Mouse (Mus musculus): ENCODE results near the gene Agpat3. TPM values are rescaled to one million over a fixed set of nuclear protein-coding genes. Genes with fewer than 3 reads are reported as not detected.

Gene Agpat3
- polyA plus RNA-seq, 1 experiment from 2014 or later: 54.1 TPM

DNA sequence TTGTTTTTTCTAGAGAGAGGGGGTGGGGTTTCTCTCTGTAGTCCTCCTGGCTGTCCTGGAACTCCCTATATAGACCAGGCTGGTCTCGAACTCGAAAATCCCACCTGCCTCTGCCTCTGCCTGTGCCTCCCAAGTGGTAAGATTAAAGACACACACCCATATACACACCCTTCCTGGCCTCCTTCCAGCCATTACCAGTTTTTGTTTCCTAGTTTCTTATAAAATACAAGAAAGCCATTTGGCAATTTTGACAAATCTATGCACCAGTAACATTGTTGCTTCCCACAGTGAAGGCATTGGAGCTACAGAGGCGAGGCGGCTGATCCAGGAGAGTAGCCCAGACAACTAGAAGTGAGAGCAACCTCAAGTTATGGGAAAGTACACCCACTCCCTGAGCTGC, 6.0 kb upstream of the Agpat3 start:
- no peak for ATAC-seq (ENCODE audit: insufficient number of reproducible peaks, insufficient read depth, low FRiP score, low TSS enrichment)
- no peaks in the 10 kb centered on the region for H3K36me3 ChIP-seq
- H3K27me3 ChIP-seq: no peaks in the 10 kb centered on the region
- H3K4me2 ChIP-seq (replicated peaks): no peak overlapping the region
- WGBS: 83% methylated on average over 4 of the region's 4 CpGs
- H3K4me3 ChIP-seq: no peak overlapping the region
- peaks cover 9% of the 10 kb centered on the region; the same call in 1 of the 2 replicates for H3K4me1 ChIP-seq
- H3K9ac ChIP-seq: no peak overlapping the region
- no peak overlapping the region for H3K27ac ChIP-seq
- H3K9me3 ChIP-seq: no peaks in the 10 kb centered on the region

DNA sequence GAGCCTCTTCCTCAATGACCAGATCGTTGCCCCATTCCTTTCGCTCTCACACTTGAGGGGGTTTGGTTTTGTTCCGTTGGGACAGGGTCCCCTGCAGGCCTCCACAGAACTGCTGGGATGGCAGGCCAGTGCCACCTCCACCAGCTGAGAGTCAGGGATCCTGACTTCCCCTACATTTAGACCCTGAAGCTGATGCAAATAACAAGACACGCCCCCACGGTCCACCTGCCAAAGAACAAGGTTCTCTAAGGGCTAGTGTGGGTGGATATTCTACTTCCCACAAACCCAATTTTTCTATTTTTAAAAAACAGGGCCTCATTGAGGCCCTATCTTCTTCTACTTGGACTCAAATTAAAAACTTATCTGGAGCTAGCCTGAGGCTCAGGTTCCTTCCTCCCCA, 5.5 kb upstream of the Agpat3 start:
- H3K27ac ChIP-seq: no peak overlapping the region
- no peak overlapping the region for H3K9ac ChIP-seq
- H3K4me2 ChIP-seq (replicated peaks): no peak overlapping the region
- H3K9me3 ChIP-seq: no peaks in the 10 kb centered on the region
- 83% methylated on average over 5 of the region's 5 CpGs for WGBS
- no peak for ATAC-seq (ENCODE audit: insufficient number of reproducible peaks, insufficient read depth, low FRiP score, low TSS enrichment)
- H3K4me1 ChIP-seq: peaks cover 9% of the 10 kb centered on the region; the same call in 1 of the 2 replicates
- no peaks in the 10 kb centered on the region for H3K27me3 ChIP-seq
- H3K36me3 ChIP-seq: no peaks in the 10 kb centered on the region
- H3K4me3 ChIP-seq: no peak overlapping the region

DNA sequence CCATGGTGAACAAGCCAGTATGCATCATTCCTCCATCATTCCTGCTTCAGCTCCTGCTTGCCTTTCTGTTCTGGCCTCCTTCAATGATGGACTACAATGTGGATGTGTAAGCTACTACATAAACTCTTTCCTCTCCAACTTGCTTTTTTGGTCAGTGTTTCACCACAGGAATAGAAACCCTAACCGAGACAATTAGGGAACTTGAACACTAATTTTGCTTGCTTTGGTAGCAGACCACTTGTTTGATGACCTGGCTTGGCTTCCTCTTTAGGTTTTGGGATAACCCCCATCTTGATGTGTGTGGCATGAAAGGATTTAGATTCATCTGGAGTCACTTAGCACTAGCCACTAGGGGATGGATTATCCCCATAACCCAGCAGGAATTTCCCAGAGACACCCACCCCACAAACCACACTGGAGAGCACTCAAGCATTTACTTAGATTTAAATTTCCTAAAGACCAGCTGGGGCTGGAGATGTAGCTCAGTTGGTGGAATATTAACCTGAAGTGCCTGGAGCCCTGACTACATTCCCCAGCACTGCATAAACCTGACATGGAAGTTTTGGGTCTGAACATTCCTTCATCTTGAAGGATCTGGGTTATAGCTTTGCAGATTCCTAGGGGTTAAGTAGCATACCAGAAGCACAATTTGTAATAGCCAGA, 3.8 kb upstream of the Agpat3 start:
- H3K4me3 ChIP-seq: no peak overlapping the region
- peaks cover 16% of the 10 kb centered on the region for H3K4me1 ChIP-seq
- no peak overlapping the region for H3K9ac ChIP-seq
- H3K36me3 ChIP-seq: no peaks in the 10 kb centered on the region
- H3K27ac ChIP-seq: no peak overlapping the region
- no peak for ATAC-seq (ENCODE audit: insufficient number of reproducible peaks, insufficient read depth, low FRiP score, low TSS enrichment)
- no peak overlapping the region for H3K4me2 ChIP-seq (replicated peaks)
- H3K9me3 ChIP-seq: no peaks in the 10 kb centered on the region
- WGBS: 57% methylated on average over 1 of the region's 1 CpGs
- no peaks in the 10 kb centered on the region for H3K27me3 ChIP-seq

DNA sequence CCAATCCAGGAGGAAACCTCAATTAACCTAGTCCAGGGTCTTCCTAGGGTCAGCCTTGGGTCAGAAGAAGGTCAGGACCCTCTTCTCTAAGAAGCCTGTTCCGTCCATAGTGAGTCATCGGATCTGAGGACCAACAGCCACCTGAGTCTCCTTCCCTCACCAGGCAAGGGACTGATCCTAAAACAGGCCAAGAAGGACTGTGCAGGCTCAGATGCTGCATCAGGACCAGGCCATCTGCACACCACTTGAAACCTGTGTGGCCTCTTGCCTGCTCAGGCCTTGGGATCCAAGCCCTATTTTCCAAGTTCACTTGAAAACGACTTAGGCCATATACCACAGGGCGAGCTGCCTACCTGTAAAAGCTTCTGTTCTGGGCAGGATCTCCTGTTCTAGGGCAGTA, 907 bp upstream of the Agpat3 start:
- H3K9ac ChIP-seq: no peak overlapping the region
- no peak overlapping the region for H3K27ac ChIP-seq
- no peaks in the 10 kb centered on the region for H3K27me3 ChIP-seq
- 47% methylated on average over 4 of the region's 4 CpGs for WGBS
- peaks cover 21% of the 10 kb centered on the region for H3K4me1 ChIP-seq
- H3K4me3 ChIP-seq: no peak overlapping the region
- no peaks in the 10 kb centered on the region for H3K9me3 ChIP-seq
- ATAC-seq (ENCODE audit: insufficient number of reproducible peaks, insufficient read depth, low FRiP score, low TSS enrichment): no peak
- H3K36me3 ChIP-seq: no peaks in the 10 kb centered on the region
- no peak overlapping the region for H3K4me2 ChIP-seq (replicated peaks)

DNA sequence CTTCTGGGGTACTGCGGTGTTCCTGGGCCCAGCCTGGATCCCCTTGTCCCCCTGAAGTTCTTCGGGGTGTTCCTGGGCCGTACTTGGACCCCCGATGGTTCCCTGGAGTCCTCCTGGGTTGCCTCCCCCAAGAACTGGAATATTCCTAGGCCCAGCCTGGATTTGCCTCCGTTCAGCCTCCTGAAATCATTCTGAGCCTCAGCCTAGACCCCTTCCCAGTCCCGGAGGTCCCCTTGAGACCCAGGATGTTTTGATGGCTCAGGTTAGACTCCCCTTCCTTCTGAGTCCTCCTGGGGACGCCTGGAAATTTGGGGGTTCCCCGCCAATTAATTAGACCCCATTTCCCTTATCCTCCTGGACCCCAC, 359 bp upstream of the Agpat3 start:
- Histone ChIP-seq H3K27ac (no peak overlapping the region), H3K27me3 (no peaks in the 10 kb centered on the region), H3K36me3 (no peaks in the 10 kb centered on the region), H3K4me2 (replicated peaks) (peak overlapping the region; percentile 82), H3K4me3 (peak overlapping the region; percentile 93), H3K9me3 (no peaks in the 10 kb centered on the region), H3K4me1 (peaks cover 21% of the 10 kb centered on the region), H3K9ac (peak overlapping the region; percentile 96)
- ATAC-seq (ENCODE audit: insufficient number of reproducible peaks, insufficient read depth, low FRiP score, low TSS enrichment): 0 out of 2 replicates have a peak, but pooled peaks have one; percentile 18
- 13% methylated on average over 8 of the region's 8 CpGs for WGBS

DNA sequence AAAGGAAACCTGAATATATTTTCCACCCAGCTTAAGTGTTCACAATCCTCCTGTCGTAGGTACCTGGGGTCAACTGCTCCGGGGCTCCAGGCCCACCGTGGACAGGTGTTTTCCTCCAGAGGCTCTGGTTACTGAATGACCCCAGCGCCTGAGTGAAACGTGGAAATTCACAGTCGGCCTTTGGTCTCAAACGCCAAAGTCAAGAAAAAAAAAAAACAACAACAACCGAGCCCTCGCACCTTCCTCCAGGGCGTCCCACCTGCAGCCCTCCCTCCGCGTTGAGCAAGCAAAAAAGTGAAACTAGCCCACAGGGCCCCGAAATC, 764 bp downstream of the Agpat3 start:
- Histone ChIP-seq H3K27me3 (no peaks in the 10 kb centered on the region), H3K4me3 (peak overlapping the region; percentile 93), H3K4me2 (replicated peaks) (peak overlapping the region; percentile 82), H3K4me1 (peaks cover 21% of the 10 kb centered on the region), H3K9ac (peak overlapping the region; percentile 96), H3K27ac (no peak overlapping the region), H3K36me3 (no peaks in the 10 kb centered on the region), H3K9me3 (no peaks in the 10 kb centered on the region)
- ATAC-seq (ENCODE audit: insufficient number of reproducible peaks, insufficient read depth, low FRiP score, low TSS enrichment): no peak
- 2% methylated on average over 13 of the region's 13 CpGs for WGBS

DNA sequence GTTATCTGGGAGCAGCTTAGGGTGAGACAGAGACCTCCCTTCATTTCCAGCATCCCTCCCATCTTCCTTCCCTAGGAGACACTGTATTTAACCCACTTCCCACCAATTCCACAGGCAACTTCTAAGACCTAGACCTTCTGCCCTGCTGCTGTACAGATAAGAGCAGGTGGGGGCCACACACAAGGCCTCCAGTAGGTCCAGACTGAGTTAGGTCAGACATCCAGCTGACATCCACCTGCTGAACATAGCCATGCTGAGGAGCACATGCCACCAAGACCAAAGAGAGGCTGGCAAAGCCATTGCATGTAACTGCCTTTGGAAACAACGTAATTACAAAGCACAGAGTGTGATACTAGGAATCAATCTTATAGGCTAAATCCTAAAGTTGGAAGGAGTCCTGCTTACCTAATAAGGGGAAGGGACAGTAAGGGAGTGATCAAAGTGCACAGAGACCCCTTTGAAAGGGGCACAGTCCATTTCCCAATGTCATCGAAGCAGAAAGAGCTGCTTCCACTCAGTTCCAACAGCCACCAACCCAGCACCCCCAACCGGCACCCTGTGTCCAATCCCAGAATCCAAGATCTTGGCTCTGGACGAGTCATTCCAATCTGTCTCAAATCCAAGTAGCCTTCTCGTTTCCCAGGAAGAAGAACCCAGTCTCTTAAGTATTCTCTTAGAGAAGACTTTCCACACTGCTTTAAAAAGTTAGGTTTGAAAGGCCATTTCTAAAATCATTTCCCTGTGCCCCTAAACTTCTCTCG, 1.3 kb downstream of the Agpat3 start:
- Histone ChIP-seq H3K27ac (no peak overlapping the region), H3K9ac (peak overlapping the region; percentile 96; the same call in 1 of the 2 replicates), H3K4me1 (peaks cover 15% of the 10 kb centered on the region), H3K9me3 (no peaks in the 10 kb centered on the region), H3K36me3 (no peaks in the 10 kb centered on the region), H3K4me2 (replicated peaks) (peak overlapping the region; percentile 82), H3K27me3 (no peaks in the 10 kb centered on the region), H3K4me3 (peak overlapping the region; percentile 93)
- 36% methylated on average over 6 of the region's 6 CpGs for WGBS
- ATAC-seq (ENCODE audit: insufficient number of reproducible peaks, insufficient read depth, low FRiP score, low TSS enrichment): no peak

DNA sequence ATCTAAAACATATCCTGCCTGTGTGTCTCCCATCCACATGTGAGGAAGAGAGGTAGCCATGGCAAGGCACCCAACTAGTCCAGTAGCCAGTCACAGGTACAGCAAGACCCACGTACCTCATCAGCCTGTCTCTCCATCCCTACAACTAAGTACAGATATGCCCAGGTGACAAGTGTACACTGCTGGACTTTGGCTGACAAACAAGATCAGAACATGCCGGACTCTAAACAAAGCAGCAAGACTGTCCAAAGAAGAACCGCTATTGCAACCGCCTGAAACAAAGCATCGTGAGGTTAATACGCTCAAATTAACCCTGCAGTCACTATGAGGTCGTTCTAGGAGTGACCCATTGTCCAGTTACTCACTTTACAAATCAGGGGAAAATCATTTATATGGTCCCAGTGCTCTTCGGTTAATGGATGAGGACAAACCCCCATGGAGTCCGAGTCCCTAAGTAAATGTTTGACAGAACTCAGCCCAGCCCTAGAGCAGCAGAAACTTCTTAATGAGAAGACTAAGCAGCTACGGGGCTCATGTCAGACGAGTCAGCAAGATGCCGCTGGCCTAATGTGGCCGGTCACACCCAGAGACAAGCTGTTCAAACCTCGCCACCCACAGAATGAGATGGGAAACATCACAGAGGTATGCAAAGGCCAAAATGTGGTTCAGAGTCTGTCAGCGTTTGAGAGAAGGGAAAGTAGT, 2.7 kb downstream of the Agpat3 start:
- ATAC-seq (ENCODE audit: insufficient number of reproducible peaks, insufficient read depth, low FRiP score, low TSS enrichment): no peak
- Histone ChIP-seq H3K4me3 (no peak overlapping the region), H3K4me2 (replicated peaks) (no peak overlapping the region)

DNA sequence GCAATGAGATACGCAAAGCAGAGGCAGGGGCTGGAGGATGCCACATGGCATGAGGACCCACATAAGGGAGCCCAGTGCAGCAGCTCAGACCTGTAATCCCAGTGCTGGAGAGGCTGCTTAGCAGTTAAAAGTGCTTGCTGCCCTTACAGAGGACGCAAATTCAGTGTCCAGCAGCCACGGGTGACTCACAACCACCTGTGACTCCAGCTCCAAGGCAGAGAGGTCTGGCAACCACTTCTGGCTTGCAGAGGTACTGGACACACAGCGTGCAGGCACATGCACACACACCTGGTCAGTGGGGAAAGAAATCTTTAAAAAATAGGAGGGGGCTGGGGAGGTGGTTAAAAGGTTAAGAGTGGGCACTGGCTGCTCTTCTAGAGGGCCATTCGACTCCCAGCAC, 4.1 kb downstream of the Agpat3 start:
- Histone ChIP-seq H3K4me1 (peaks cover 12% of the 10 kb centered on the region), H3K27ac (no peak overlapping the region), H3K4me2 (replicated peaks) (no peak overlapping the region), H3K36me3 (0 out of 2 replicates have a peak, but pooled peaks cover under 1% of the 10 kb centered on the region), H3K9me3 (no peaks in the 10 kb centered on the region), H3K27me3 (no peaks in the 10 kb centered on the region), H3K4me3 (no peak overlapping the region), H3K9ac (no peak overlapping the region)
- ATAC-seq (ENCODE audit: insufficient number of reproducible peaks, insufficient read depth, low FRiP score, low TSS enrichment): no peak
- 88% methylated on average over 5 of the region's 5 CpGs for whole genome bisulfite sequencing

More for the DNA sequence above, 2.7 kb downstream of the Agpat3 start:
- Histone ChIP-seq H3K27me3 (no peaks in the 10 kb centered on the region), H3K9ac (no peak overlapping the region), H3K27ac (no peak overlapping the region), H3K4me1 (peaks cover 12% of the 10 kb centered on the region), H3K9me3 (no peaks in the 10 kb centered on the region), H3K36me3 (no peaks in the 10 kb centered on the region)
- 78% methylated on average over 15 of the region's 15 CpGs for WGBS

DNA sequence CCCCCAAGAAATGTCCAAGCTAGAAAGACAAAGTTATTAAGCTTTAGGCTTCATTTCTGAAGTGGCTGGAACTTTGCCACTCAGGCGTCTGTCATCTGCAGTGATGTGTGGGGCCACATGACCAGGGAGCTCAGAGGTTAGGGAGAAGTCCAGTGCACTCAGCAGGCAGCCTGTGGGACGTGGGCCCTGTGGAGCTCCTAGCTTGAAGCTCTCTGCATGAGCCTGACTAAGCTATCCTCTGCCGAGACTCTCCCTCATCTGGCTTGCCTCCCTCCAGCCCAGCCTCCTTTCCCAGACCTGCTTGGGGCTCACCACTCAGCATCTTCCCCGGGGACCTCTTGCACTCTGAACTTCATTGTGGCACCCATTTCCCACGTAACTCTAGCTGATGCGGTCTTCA, 4.8 kb downstream of the Agpat3 start:
- Histone ChIP-seq H3K9ac (no peak overlapping the region), H3K27me3 (no peaks in the 10 kb centered on the region), H3K4me1 (peaks cover 10% of the 10 kb centered on the region), H3K27ac (no peak overlapping the region), H3K36me3 (0 out of 2 replicates have a peak, but pooled peaks cover 5% of the 10 kb centered on the region), H3K4me2 (replicated peaks) (no peak overlapping the region), H3K4me3 (no peak overlapping the region), H3K9me3 (no peaks in the 10 kb centered on the region)
- WGBS: 76% methylated on average over 6 of the region's 6 CpGs
- no peak for ATAC-seq (ENCODE audit: insufficient number of reproducible peaks, insufficient read depth, low FRiP score, low TSS enrichment)

DNA sequence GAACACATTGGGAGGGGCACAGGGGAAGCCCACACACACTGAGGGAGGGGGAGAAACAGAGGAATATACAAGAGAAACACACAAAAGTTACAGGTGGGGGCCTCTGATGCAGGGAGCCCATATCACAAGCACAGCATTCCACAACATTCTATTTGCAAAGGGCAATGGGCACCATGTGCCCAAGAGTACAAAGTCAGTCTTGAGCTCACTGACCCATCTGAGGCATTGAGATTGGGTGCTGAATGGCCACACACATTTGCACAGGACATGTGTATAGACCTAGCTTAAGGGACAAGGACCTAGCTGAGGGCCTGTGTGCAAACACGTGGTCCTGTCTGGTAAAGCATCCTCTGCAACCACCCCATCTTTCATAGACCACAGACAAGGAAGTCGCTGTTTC, 6.8 kb downstream of the Agpat3 start:
- no peak overlapping the region for H3K27ac ChIP-seq
- H3K4me1 ChIP-seq: no peaks in the 10 kb centered on the region
- WGBS: 91% methylated on average over 2 of the region's 2 CpGs
- no peak overlapping the region for H3K4me3 ChIP-seq
- H3K4me2 ChIP-seq (replicated peaks): no peak overlapping the region
- 0 out of 2 replicates have a peak, but pooled peaks cover 5% of the 10 kb centered on the region for H3K36me3 ChIP-seq
- ATAC-seq (ENCODE audit: insufficient number of reproducible peaks, insufficient read depth, low FRiP score, low TSS enrichment): no peak
- no peaks in the 10 kb centered on the region for H3K9me3 ChIP-seq
- H3K27me3 ChIP-seq: no peaks in the 10 kb centered on the region
- no peak overlapping the region for H3K9ac ChIP-seq

DNA sequence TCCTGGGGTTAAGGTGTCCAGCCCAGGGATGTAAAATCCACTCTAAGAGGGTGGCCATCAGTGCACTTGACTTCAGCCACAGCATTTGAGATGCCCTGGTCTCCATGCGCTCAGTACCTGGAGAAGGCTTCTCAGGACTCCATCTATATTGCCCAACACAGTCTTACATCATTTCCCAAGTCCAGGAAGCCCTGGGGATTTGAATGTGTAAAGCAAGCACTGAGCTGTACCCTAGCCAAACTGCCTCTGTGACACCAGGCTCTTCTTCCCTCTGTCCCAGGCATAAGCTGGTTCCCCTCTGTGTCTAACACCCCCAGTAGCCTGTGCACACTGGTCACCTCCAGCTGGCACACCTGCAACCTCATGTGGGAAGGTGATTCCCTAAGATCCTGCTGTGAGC, 10.2 kb downstream of the Agpat3 start:
- peaks cover 18% of the 10 kb centered on the region; the same call in 1 of the 2 replicates for H3K36me3 ChIP-seq
- no peak overlapping the region for H3K4me3 ChIP-seq
- 92% methylated on average over 1 of the region's 1 CpGs for WGBS
- peaks cover 4% of the 10 kb centered on the region; the same call in 1 of the 2 replicates for H3K4me1 ChIP-seq
- no peaks in the 10 kb centered on the region for H3K9me3 ChIP-seq
- ATAC-seq (ENCODE audit: insufficient number of reproducible peaks, insufficient read depth, low FRiP score, low TSS enrichment): no peak
- H3K27ac ChIP-seq: no peak overlapping the region
- no peak overlapping the region for H3K4me2 ChIP-seq (replicated peaks)
- no peaks in the 10 kb centered on the region for H3K27me3 ChIP-seq
- no peak overlapping the region for H3K9ac ChIP-seq

Data from embryonic facial prominence, embryonic 12.5 days (tissue).